Mouse (Mus musculus) adipose tissue, adult 10 weeks (tissue): Measurements from ENCODE around the gene Grsf1. TPM values are rescaled to one million over a fixed set of nuclear protein-coding genes. Genes with fewer than 3 reads are reported as not detected.

Experiments
- polyA plus RNA-seq: library from polyadenylated mRNA; stranded (reverse); fragments of 350-450 nt; fragmentation: Illumina TruSeq; extraction: RNeasy Lipid Tissue Mini Kit (QIAGEN cat#74804); gene quantifications from one replicate; pipeline ENCODE4 v1.2.3, GENCODE M21; 2014; ENCODE audit warnings: low read depth, low replicate concordance

Gene Grsf1
- 72.2 TPM for polyA plus RNA-seq

DNA sequence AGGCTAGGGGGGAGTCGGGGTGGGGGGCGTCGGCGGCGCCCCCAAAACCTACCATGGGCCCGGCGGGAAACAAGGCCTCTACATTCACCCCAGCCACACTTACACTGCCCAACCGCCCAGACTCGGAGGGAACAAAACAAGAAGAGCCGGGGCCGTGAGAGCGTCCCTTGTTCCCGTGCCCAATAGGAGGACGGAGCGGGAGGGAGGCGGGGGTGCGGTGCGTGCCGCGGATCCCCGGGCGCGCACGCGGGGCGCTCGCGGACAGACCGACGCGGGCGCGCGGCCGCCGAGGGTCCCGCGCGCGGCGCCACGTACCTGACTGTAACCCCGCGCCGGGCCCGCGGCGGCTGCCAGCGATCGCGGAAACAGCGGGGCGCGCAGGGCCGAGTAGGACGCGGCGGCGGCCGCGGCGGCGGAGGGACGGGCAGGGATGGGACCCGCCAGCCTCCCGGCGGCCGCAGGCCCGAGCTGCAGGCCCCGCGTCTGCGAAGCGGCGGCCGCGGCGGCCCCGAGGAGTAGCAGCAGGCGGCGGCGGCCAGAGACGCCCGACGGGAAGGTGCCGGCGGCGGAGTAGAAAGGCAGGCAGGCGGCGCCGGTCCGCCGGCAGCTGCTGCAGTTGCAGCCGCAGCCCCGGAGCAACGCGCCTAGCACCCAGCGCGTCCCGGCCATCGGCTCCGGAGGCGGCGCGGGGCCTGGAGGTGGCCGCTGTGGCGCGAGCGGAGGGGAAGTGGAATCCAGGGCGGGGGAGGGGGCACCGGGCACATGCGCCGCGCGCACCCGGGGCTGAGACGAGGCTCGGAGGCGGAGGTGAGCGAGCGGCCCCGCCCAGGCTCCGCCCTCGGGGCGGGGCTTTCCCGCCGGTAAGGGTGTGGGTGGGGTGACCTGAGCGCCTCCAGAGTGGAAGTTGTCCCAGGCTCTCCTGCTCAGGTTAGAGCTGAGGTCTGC lies at the start of gene Grsf1:
TSS of gene Grsf1 (minus strand) at position 729 of the 945 bp plus-strand sequence.

DNA sequence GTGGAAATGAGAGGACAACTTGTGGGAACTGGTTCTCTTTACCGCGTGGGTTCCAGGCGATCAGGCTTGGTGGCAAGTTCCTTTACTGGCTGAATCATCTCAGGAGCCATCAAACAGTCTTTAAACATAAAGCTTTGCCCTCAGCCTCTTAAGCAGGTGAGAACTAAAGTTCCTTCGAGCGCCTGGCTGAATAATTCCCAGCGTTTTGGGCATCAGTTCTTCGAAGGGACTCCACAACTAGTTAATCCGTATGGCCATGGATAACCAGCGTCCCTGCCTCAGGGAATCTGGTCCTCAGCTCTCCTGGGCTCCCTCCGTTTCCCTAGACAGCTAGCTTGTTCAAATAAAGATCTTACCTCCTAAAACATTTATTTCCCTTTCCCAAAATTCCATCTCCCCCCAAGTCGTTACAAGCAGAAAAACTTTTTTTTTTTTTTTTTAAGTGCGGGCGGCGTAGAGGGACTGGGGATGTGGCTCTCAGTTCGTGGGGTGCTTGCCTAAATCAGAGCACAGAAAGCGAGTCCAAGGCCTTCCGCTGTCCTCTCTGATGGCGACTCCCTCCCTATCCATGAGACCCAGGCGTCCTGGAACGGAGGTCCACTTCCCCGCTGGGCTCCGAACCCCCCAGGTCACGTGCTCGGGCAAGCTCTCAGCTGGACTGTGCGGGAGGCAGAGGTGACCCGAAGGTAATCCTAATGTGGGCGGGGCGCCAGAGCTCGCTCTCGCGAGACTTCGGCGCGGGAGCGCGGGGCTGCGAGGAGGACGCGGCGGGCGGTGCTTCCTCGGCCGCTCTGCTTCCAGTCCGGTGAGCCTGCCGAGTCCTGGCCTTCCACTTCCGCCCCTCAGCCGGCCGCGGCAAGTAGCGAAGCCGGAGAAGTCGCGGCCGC lies 44.4 kb upstream of the Grsf1 start, which contains the start of gene Mob1b:
TSS of gene Mob1b (plus strand) at position 740 of the 887 bp plus-strand sequence.

Other genes starting within 250 kb of the Grsf1 start
- gene Ambn, start 220.2 kb downstream of the Grsf1 start, polyA plus RNA-seq: not detected
- not detected for gene Enam, start 188.2 kb downstream of the Grsf1 start, polyA plus RNA-seq
- 7.1 TPM for gene Jchain, start 148.3 kb downstream of the Grsf1 start, polyA plus RNA-seq
- 32.8 TPM for gene Utp3, start 121.7 kb downstream of the Grsf1 start, polyA plus RNA-seq
- gene Rufy3, start 111.1 kb downstream of the Grsf1 start, polyA plus RNA-seq: 17.5 TPM
- gene Mob1b, start 44.7 kb upstream of the Grsf1 start, polyA plus RNA-seq: 13.9 TPM
- gene Dck, start 88.8 kb upstream of the Grsf1 start, polyA plus RNA-seq: 6.1 TPM
- 12.4 TPM for gene Slc4a4, start 210.6 kb upstream of the Grsf1 start, polyA plus RNA-seq